Mouse (Mus musculus) ovary, adult 2 months (tissue): ENCODE results near the gene Gm21118. TPM values are rescaled to one million over a fixed set of nuclear protein-coding genes. Genes with fewer than 3 reads are reported as not detected.

ENCODE experiments used
- polyA plus RNA-seq: library from polyadenylated mRNA; depleted of rRNA; stranded (reverse); fragments of >200 nt; gene quantifications from 2 replicates; pipeline ENCODE4 v1.2.3, GENCODE M21; 2012; rRNA removed

Gene Gm21118
- polyA plus RNA-seq, result not detected in 2 replicates

DNA sequence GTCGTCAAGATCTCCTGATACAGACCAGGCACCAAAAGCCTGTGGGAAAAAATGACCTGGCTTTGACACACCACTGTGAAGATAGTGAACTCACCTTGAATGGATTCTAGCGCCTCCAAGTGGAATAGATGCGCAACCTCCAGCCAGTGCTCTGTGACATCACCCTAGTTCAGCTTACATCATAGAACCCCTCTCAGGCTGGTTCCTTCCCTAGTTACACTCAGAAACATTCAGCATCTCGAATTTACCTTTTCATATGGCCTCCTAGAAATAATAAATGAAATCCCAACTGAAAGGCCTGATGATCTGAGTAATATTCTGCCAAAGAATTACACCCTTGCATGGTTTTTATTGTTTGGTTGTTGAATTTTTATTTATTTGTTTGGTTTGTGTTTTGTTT lies at the start of gene Gm21118:
Gene Gm21118, minus strand, starts transcription at position 101 of the 400 bp plus-strand sequence.

GRCm38 (mm10) chrY:70303187-70303586 lies 29.7 kb upstream of the Gm21118 start, which contains the start of the genes Gm29423 and Gm29644:
Gene Gm29423 (minus strand): TSS chrY:70303287.
Gene Gm29644 (minus strand): TSS chrY:70303343.

Other genes starting within 250 kb of the Gm21118 start
- gene Gm29423, start 29.6 kb upstream of the Gm21118 start, polyA plus RNA-seq, result not detected in 2 replicates
- gene Gm29644, start 29.7 kb upstream of the Gm21118 start, polyA plus RNA-seq, result not detected in 2 replicates
- gene Gm20888, start 168.2 kb upstream of the Gm21118 start, polyA plus RNA-seq, result not detected in 2 replicates